Mouse (Mus musculus): ENCODE measurements around the gene Jade2.

DNA sequence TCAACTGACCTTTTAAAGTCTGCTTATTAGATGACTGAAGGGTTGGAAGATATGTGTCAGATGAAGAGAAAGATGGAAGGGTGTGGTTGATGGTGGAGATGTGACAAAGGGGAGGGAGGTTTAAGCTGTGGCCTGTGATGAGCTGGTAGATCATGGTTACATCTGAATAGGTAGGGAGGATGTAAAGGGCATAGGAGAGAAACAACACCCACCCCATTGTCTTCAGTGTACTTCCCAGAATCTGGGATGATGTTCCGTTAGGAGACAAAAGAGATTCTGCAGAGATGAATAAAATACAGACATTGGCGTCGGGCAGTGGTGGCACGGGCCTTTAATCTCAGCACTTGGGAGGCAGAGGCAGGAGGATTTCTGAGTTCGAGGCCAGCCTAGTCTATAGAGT is 15.7 kb upstream of the Jade2 start:
- no peak for TF ChIP-seq GATA1 (IDR thresholded peaks at IDR 0.05; ENCODE audit: borderline replicate concordance, low read length)
- TF ChIP-seq FLI1 (IDR thresholded peaks at IDR 0.05; ENCODE audit: low read length), result no peak

Measured in megakaryocyte, embryonic 14.5 days (primary cell).